Mouse (Mus musculus): ENCODE data around the gene Aldob. TPM values are rescaled to one million over a fixed set of nuclear protein-coding genes. Genes with fewer than 3 reads are reported as not detected.

Aldob gene
- polyA plus RNA-seq, 1 experiment from 2014 or later: 0.53 TPM

- H3K36me3 ChIP-seq (ENCODE audit: control insufficient read depth, insufficient read depth, low read length): no peaks in the 10 kb centered on the region
- no peak overlapping the region for H3K4me3 ChIP-seq (ENCODE audit: low read length)
- no peak for ATAC-seq (ENCODE audit: low read depth)
- H3K27me3 ChIP-seq (ENCODE audit: control insufficient read depth, insufficient read depth, low read depth, low read length): no peaks in the 10 kb centered on the region
- WGBS: 72% methylated on average over 4 of the region's 4 CpGs
- H3K4me1 ChIP-seq (replicated peaks; ENCODE audit: control insufficient read depth, insufficient read depth, low read length): no peaks in the 10 kb centered on the region
- H3K4me2 ChIP-seq (ENCODE audit: low read depth, low read length): no peak overlapping the region
- H3K9me3 ChIP-seq (ENCODE audit: control insufficient read depth, low read length): no peaks in the 10 kb centered on the region
- no peak overlapping the region for H3K27ac ChIP-seq (ENCODE audit: low read length)
- H3K9ac ChIP-seq (ENCODE audit: low read length): no peak overlapping the region
Observed at GRCm38 (mm10) chr4:49572194-49572593, 22.8 kb upstream of the Aldob start.

DNA sequence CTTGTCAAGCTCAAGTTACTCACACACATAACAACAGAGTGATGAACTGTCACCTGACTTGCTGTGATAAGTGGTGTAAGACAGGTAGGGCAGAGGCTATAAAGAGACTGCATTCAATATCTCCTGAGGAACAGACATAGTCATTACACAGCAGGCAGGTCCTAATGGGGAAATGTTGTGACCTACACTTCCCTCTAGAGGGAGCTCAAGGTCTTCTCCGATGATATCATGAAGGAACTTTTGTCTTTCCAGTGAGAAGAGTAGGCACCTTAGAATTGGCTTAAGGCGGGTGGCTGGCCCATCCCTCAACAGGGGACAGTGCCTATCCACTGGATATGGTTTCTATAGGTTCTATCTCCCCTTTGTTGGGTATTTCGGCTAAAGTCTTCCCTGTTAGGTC is 18.3 kb upstream of the Aldob start:
- no peaks in the 10 kb centered on the region for H3K4me1 ChIP-seq (replicated peaks; ENCODE audit: control insufficient read depth, insufficient read depth, low read length)
- H3K27me3 ChIP-seq (ENCODE audit: control insufficient read depth, insufficient read depth, low read depth, low read length): no peaks in the 10 kb centered on the region
- no peak overlapping the region for H3K9ac ChIP-seq (ENCODE audit: low read length)
- H3K27ac ChIP-seq (ENCODE audit: low read length): no peak overlapping the region
- peak; percentile 54 for ATAC-seq (ENCODE audit: low read depth)
- H3K4me3 ChIP-seq (ENCODE audit: low read length): no peak overlapping the region
- no peaks in the 10 kb centered on the region for H3K9me3 ChIP-seq (ENCODE audit: control insufficient read depth, low read length)
- H3K4me2 ChIP-seq (ENCODE audit: low read depth, low read length): no peak overlapping the region
- 14% methylated on average over 3 of the region's 3 CpGs for WGBS
- no peaks in the 10 kb centered on the region for H3K36me3 ChIP-seq (ENCODE audit: control insufficient read depth, insufficient read depth, low read length)

GRCm38 (mm10) chr4:49559915-49560772 is 10.8 kb upstream of the Aldob start:
- Histone ChIP-seq H3K4me1 (replicated peaks; ENCODE audit: control insufficient read depth, insufficient read depth, low read length) (no peaks in the 10 kb centered on the region), H3K36me3 (ENCODE audit: control insufficient read depth, insufficient read depth, low read length) (no peaks in the 10 kb centered on the region), H3K27ac (ENCODE audit: low read length) (no peak overlapping the region), H3K4me3 (ENCODE audit: low read length) (no peak overlapping the region), H3K9me3 (ENCODE audit: control insufficient read depth, low read length) (no peaks in the 10 kb centered on the region), H3K4me2 (ENCODE audit: low read depth, low read length) (no peak overlapping the region), H3K27me3 (ENCODE audit: control insufficient read depth, insufficient read depth, low read depth, low read length) (no peaks in the 10 kb centered on the region), H3K9ac (ENCODE audit: low read length) (no peak overlapping the region)
- 54% methylated on average over 20 of the region's 20 CpGs for WGBS
- ATAC-seq (ENCODE audit: low read depth): peak; percentile 45; the same call in 1 of the 2 replicates

- Histone ChIP-seq H3K4me1 (replicated peaks; ENCODE audit: control insufficient read depth, insufficient read depth, low read length) (no peaks in the 10 kb centered on the region), H3K4me2 (ENCODE audit: low read depth, low read length) (no peak overlapping the region), H3K4me3 (ENCODE audit: low read length) (no peak overlapping the region), H3K9ac (ENCODE audit: low read length) (no peak overlapping the region), H3K9me3 (ENCODE audit: control insufficient read depth, low read length) (no peaks in the 10 kb centered on the region), H3K27ac (ENCODE audit: low read length) (no peak overlapping the region), H3K36me3 (ENCODE audit: control insufficient read depth, insufficient read depth, low read length) (no peaks in the 10 kb centered on the region), H3K27me3 (ENCODE audit: control insufficient read depth, insufficient read depth, low read depth, low read length) (no peaks in the 10 kb centered on the region)
- no peak for ATAC-seq (ENCODE audit: low read depth)
- WGBS: 43% methylated on average over 2 of the region's 2 CpGs
Observed at GRCm38 (mm10) chr4:49558181-49558580, 8.8 kb upstream of the Aldob start.

- no peaks in the 10 kb centered on the region for H3K36me3 ChIP-seq (ENCODE audit: control insufficient read depth, insufficient read depth, low read length)
- ATAC-seq (ENCODE audit: low read depth): no peak
- H3K4me2 ChIP-seq (ENCODE audit: low read depth, low read length): no peak overlapping the region
- WGBS: 93% methylated on average over 3 of the region's 7 CpGs
- H3K9me3 ChIP-seq (ENCODE audit: control insufficient read depth, low read length): no peaks in the 10 kb centered on the region
- no peak overlapping the region for H3K4me3 ChIP-seq (ENCODE audit: low read length)
- H3K27me3 ChIP-seq (ENCODE audit: control insufficient read depth, insufficient read depth, low read depth, low read length): no peaks in the 10 kb centered on the region
- H3K27ac ChIP-seq (ENCODE audit: low read length): no peak overlapping the region
- no peak overlapping the region for H3K9ac ChIP-seq (ENCODE audit: low read length)
- H3K4me1 ChIP-seq (replicated peaks; ENCODE audit: control insufficient read depth, insufficient read depth, low read length): no peaks in the 10 kb centered on the region
Observed at GRCm38 (mm10) chr4:49557375-49557774, 8.0 kb upstream of the Aldob start.

DNA sequence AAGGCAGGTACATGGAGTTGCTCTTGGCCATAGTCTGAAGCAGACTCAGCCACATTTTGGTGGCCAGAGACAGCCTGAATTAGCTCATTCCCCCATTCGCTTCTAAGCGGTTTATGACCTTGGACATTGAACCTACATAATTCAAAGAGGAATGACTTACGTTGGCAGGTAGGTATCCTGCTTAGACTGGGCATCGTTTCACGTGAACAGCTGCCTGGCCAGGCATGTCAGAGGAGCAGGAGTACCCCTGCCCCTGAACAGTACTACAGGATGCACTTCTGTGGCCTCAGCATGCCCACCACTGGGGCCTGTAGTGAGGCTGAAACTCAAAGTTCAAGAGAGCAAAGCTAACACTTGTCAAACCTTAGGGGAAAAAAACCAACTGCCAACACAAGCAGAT is 4.0 kb upstream of the Aldob start:
- Histone ChIP-seq H3K9me3 (ENCODE audit: control insufficient read depth, low read length) (no peaks in the 10 kb centered on the region), H3K4me2 (ENCODE audit: low read depth, low read length) (no peak overlapping the region), H3K9ac (ENCODE audit: low read length) (no peak overlapping the region), H3K27ac (ENCODE audit: low read length) (no peak overlapping the region), H3K36me3 (ENCODE audit: control insufficient read depth, insufficient read depth, low read length) (no peaks in the 10 kb centered on the region), H3K4me3 (ENCODE audit: low read length) (no peak overlapping the region), H3K4me1 (replicated peaks; ENCODE audit: control insufficient read depth, insufficient read depth, low read length) (no peaks in the 10 kb centered on the region), H3K27me3 (ENCODE audit: control insufficient read depth, insufficient read depth, low read depth, low read length) (no peaks in the 10 kb centered on the region)
- 81% methylated on average over 5 of the region's 5 CpGs for WGBS
- no peak for ATAC-seq (ENCODE audit: low read depth)

GRCm38 (mm10) chr4:49547544-49548219 is 1.7 kb downstream of the Aldob start:
- WGBS: 80% methylated on average over 7 of the region's 7 CpGs

DNA sequence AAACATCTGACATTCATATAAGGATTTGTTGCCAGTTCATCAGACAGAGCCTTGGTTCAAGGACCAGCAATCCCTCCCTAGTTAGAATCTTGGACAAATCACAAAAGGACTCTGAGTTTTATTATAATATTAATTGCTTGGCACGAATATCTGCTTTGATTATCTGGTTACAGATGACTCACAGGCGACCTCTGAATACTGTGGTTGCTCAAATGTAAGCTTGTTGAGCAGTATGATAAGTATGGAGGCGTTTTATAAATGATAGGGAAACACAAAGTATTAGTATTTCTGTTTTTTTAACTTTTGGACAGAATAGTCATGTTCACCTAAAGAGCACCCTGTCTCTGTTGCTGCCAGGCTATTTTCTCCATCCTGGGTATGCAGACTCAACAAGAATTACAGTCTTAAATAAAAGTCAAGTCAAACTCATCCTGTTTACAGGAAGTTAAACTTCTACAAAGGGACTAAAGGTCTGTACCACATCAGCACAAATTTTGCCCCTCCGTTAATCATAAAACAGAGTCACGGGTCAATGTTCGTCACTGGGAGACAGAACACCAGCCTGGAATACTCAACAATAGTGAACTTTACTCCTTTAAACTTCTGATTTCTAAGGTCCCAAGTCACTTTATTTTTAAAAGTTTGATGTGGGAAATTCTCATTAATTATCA is 2.3 kb downstream of the Aldob start:
- no peak overlapping the region for H3K27ac ChIP-seq (ENCODE audit: low read length)
- H3K36me3 ChIP-seq (ENCODE audit: control insufficient read depth, insufficient read depth, low read length): no peaks in the 10 kb centered on the region
- H3K27me3 ChIP-seq (ENCODE audit: control insufficient read depth, insufficient read depth, low read depth, low read length): no peaks in the 10 kb centered on the region
- no peaks in the 10 kb centered on the region for H3K4me1 ChIP-seq (replicated peaks; ENCODE audit: control insufficient read depth, insufficient read depth, low read length)
- no peak overlapping the region for H3K9ac ChIP-seq (ENCODE audit: low read length)
- no peak for ATAC-seq (ENCODE audit: low read depth)
- H3K9me3 ChIP-seq (ENCODE audit: control insufficient read depth, low read length): no peaks in the 10 kb centered on the region
- H3K4me3 ChIP-seq (ENCODE audit: low read length): no peak overlapping the region
- no peak overlapping the region for H3K4me2 ChIP-seq (ENCODE audit: low read depth, low read length)
- 58% methylated on average over 6 of the region's 6 CpGs for WGBS

More at GRCm38 (mm10) chr4:49547544-49548219, 1.7 kb downstream of the Aldob start:
- no peak for ATAC-seq (ENCODE audit: low read depth)
- no peak overlapping the region for H3K4me3 ChIP-seq (ENCODE audit: low read length)
- H3K27me3 ChIP-seq (ENCODE audit: control insufficient read depth, insufficient read depth, low read depth, low read length): no peaks in the 10 kb centered on the region
- no peak overlapping the region for H3K27ac ChIP-seq (ENCODE audit: low read length)
- no peaks in the 10 kb centered on the region for H3K36me3 ChIP-seq (ENCODE audit: control insufficient read depth, insufficient read depth, low read length)
- H3K9me3 ChIP-seq (ENCODE audit: control insufficient read depth, low read length): no peaks in the 10 kb centered on the region
- H3K4me1 ChIP-seq (replicated peaks; ENCODE audit: control insufficient read depth, insufficient read depth, low read length): no peaks in the 10 kb centered on the region
- no peak overlapping the region for H3K4me2 ChIP-seq (ENCODE audit: low read depth, low read length)
- no peak overlapping the region for H3K9ac ChIP-seq (ENCODE audit: low read length)

DNA sequence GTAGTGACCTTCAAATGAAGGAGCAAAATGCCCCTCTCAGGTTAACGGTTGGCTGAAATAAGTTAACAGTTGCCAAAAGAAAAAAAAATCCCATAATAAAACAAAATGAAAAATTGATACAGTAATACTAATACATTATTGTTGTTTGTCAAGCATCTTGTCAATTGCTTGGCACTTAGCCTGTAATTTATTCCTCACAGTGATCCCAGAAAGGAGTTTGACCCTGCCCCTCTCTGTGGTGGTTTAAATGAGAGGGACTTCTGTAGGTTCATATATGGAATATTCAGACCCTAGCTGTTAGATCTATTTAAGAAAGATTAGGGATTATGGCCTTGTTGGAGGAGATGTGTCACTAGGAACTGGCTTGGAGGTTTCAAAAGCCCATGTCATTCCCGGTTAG is 3.3 kb downstream of the Aldob start:
- Histone ChIP-seq H3K4me1 (replicated peaks; ENCODE audit: control insufficient read depth, insufficient read depth, low read length) (no peaks in the 10 kb centered on the region), H3K27ac (ENCODE audit: low read length) (no peak overlapping the region), H3K36me3 (ENCODE audit: control insufficient read depth, insufficient read depth, low read length) (no peaks in the 10 kb centered on the region), H3K4me3 (ENCODE audit: low read length) (no peak overlapping the region), H3K27me3 (ENCODE audit: control insufficient read depth, insufficient read depth, low read depth, low read length) (no peaks in the 10 kb centered on the region), H3K9me3 (ENCODE audit: control insufficient read depth, low read length) (no peaks in the 10 kb centered on the region), H3K9ac (ENCODE audit: low read length) (no peak overlapping the region), H3K4me2 (ENCODE audit: low read depth, low read length) (no peak overlapping the region)
- no peak for ATAC-seq (ENCODE audit: low read depth)
- 74% methylated on average over 2 of the region's 2 CpGs for WGBS
